Mouse (Mus musculus): ENCODE data around the gene Anxa4.

The Anxa4 gene

DNA sequence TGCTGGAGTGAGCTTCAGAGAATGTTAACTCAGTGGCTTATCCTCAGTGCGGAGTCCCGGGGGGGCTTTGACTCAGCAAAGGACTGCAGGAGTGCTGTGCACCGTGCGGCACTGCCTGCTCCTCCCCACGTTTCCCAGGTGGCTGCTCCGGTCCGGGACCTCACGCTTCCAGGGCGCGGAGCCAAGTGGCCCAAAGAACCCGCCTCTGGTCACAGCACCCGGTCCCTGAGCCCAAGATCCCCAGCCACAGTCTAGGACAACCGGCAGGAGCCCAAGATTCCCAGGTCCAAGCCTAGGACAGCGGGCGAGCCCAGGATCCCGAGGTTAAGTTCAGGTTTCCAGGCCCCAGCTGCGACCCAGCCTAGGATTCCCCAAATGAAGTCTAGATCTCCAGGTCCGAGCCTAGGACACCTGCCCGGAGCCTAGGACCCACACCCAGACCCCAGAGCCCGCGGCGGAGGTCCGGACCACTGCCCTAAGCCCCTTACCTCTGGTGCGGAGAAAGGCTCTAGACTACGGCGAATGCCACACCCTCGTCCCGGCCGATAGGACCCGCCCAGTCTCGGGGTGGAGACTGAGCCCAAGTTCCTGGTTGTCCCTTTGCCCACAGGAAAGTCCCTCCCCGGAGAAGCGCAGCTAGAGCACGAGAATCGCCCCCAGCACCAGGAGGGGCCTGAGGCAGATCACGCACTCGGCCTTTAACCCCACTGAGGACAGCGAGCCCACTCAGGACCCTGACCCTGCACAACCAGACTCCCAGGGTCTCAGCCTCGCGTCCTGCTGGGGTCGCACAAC is at the start of gene Anxa4:
TSS of gene Anxa4 (minus strand) at position 564 of the 795 bp plus-strand sequence.
- DNase-seq (ENCODE audit: low spot score) = peak; percentile 85

GRCm38 (mm10) chr6:86841949-86842348 is 48.6 kb upstream of the Anxa4 start:
- DNase-seq (ENCODE audit: low spot score) = no peak

GRCm38 (mm10) chr6:86839089-86839488 is 45.7 kb upstream of the Anxa4 start:
- no peak for DNase-seq (ENCODE audit: low spot score)

- peak; percentile 45 for DNase-seq (ENCODE audit: low spot score)
These were observed 39.6 kb upstream of the Anxa4 start for GRCm38 (mm10) chr6:86832802-86833502.

DNA sequence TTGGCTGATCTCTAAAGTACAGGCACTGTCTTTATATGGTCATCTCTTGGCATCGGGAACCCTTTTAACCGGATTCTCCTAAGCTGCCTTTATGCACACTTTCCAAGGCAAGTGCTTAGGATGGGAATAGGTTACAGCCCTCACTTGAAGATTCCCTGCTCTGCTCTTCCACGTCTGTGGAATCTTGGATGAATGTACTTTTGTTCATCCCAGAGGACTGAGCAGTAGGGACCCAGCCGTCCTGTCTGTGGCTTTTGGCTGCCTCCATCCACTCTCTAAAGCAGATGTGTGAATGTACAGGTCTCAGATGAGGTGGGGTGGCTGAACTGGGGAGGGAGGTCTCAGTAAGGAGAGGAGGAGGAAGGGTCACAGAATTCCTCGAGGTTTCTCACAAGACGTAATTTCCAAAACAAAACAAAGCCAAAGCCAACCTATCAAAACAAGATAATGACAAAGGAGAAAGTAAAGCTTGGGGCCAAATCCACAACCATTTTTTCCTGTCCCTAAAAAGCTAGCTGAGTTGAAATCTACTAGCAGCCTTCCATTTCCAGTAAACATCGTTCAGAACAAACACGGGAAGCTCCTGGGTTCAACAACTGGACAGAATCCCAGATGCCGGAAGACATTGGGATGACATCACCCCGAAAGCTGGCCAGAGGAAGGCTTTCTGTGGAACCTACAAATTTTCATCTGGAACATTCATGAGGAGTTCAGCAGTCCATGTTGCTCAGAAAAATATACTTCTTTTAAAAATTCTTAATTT is 37.5 kb upstream of the Anxa4 start:
- DNase-seq (ENCODE audit: low spot score) = no peak

DNA sequence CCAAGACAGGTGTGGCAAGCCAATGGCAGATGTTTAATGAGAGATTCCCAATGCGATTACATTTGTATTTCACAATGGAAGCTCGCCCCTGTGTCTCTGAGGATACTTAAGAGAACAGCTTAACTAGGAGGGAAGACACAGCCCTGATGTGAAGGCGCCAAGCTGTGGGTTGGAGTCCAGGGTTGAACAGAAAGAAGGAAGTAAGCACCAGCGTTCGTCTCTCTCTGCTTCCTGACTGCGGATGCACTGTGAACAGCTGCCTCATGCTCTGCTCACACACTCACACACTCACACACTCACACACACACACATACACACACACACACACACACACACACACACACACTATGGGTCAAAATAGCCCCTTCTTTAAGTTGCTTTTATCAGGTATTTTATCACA is 36.4 kb upstream of the Anxa4 start:
- no peak for DNase-seq (ENCODE audit: low spot score)

GRCm38 (mm10) chr6:86827432-86827831 is 34.0 kb upstream of the Anxa4 start:
- no peak for DNase-seq (ENCODE audit: low spot score)

DNA sequence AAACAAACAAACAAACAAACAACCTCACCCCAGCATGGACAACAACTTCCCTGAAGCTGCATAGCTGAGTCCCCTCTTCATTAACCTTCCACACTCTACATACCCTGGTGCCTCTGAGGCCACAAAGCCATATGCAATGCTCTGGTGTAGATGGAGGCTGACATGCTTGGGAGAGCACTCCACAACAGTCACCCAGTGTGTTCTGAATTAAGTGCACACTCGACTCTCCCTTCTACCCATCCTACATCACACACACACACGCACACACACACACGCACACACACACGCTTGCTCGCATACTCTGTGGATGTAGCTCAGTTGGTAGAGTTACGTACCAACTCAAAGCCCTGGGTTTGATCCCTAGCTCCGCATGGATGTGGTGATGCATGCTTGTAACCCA is 31.0 kb upstream of the Anxa4 start:
- no peak for DNase-seq (ENCODE audit: low spot score)

GRCm38 (mm10) chr6:86823824-86824223 is 30.4 kb upstream of the Anxa4 start:
- DNase-seq (ENCODE audit: low spot score) = no peak

DNA sequence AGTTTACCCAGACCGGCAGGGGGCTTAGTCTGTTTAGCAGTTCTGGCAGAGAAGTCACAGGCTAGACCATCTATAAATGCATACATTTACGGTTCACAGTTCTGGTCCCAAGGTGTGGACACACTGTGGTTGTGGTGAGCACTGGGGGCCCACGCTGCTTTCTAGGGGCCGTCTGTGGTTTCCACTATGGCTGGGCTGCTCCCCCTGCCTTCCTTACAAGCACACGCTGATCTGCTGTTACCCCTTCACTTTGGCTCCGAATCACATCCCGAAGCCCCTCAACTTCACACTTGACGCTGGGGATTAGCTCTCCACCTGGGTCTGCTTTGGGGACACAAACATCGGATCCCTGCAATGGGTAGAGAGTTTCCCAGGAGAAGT is 29.7 kb upstream of the Anxa4 start:
- DNase-seq (ENCODE audit: low spot score) = no peak

DNA sequence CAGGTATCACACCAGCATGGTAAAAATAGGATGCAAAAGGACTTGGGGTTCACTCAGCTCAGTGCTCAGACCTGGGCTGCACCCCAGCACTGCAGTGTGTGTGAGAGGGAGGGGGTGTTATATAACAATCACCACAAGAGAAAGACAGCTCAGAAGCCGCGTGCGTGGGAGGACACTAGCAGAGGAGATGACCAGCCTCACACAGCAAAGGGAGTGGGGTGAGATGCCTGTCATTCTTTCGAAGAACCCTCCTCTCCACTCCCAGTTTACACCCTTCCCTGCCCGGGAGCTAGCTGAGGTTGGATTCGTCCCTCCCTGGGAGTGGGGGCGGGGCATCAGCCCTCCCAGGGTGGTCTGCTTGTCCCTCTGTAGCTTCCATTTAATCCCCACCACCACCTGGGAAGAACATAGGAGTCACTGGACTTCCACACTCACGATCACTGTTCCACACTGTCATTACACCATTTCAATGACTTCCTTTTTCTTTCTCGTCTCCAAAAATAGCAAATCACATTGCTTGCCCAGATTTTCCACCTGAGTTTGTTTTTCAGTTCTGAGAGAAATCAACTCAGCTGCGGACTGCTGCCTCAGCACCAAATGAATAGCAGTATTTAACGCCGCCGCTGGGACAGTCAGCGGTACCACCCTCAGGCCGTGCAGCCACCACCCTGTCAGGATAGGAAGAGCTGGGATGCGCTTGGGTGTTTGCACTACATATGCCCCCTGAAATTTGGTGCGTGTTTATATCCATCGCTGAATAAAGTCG is 29.1 kb upstream of the Anxa4 start:
- peak; percentile 39 for DNase-seq (ENCODE audit: low spot score)

GRCm38 (mm10) chr6:86820690-86821089 is 27.3 kb upstream of the Anxa4 start:
- no peak for DNase-seq (ENCODE audit: low spot score)

DNA sequence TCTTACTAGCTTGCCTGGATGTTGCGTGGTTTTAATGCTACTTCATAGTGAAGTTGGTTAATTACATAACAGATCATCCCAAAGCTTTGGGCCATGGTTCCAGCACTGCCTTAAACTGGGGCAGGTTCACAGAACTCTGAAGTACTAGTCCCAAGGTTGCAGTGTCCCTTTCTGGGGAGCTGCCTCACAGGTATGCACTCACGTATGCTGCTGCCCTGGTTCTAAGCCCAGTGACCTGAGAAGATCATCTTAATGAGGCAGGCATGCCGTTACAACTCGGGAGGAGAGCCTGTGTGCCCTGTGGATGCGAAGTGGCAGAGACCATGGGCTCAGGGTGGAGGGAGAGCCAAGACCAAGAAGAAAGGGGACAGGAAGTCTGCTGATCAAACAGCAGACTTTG is 26.5 kb upstream of the Anxa4 start:
- no peak for DNase-seq (ENCODE audit: low spot score)

GRCm38 (mm10) chr6:86818914-86819313 is 25.5 kb upstream of the Anxa4 start:
- no peak for DNase-seq (ENCODE audit: low spot score)

GRCm38 (mm10) chr6:86816586-86816985 is 23.2 kb upstream of the Anxa4 start:
- DNase-seq (ENCODE audit: low spot score) = no peak

DNA sequence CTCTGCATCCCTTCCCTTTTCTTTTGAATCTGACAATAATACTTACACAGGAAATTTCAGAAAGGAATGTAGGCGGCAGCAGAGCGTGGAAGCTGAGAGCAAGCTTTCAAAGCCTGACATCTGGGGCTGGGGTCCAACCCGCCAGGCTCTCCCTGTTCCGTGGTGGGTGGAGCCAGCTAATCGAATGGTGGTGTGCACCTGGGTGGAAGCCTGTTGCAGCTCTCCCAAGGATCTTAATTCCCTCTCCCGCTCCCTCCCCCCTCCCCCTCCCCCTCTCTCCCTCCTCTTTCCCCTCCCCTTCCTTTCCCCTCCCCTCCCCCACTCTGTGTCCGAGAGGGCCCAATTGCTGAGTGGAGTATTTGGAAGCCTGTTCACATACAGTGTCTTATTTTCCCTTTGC is 22.1 kb upstream of the Anxa4 start:
- no peak for DNase-seq (ENCODE audit: low spot score)

DNA sequence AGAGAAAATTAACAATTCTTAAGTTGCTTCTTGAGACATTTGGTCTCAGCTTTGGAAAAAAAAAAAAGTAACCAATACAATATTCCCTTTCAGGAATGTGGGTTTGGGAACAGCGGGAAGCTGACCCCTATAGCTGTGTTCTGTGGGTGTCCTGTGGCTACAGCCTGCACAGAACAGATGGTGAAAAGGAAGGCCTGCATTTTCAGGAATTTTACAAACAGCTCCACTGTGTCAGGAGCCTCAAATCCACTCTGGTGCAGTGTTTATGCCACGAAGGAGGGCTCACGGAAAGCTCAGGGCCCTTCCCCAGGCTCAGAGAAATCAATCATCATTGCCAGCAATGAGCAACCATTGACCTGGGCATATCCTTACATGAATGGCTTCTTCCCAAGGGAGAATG is 21.5 kb upstream of the Anxa4 start:
- DNase-seq (ENCODE audit: low spot score) = no peak

- DNase-seq (ENCODE audit: low spot score) = peak; percentile 44
These were observed 20.0 kb upstream of the Anxa4 start for GRCm38 (mm10) chr6:86813341-86813740.

- DNase-seq (ENCODE audit: low spot score) = no peak
These were observed 19.5 kb upstream of the Anxa4 start for GRCm38 (mm10) chr6:86812919-86813318.

DNA sequence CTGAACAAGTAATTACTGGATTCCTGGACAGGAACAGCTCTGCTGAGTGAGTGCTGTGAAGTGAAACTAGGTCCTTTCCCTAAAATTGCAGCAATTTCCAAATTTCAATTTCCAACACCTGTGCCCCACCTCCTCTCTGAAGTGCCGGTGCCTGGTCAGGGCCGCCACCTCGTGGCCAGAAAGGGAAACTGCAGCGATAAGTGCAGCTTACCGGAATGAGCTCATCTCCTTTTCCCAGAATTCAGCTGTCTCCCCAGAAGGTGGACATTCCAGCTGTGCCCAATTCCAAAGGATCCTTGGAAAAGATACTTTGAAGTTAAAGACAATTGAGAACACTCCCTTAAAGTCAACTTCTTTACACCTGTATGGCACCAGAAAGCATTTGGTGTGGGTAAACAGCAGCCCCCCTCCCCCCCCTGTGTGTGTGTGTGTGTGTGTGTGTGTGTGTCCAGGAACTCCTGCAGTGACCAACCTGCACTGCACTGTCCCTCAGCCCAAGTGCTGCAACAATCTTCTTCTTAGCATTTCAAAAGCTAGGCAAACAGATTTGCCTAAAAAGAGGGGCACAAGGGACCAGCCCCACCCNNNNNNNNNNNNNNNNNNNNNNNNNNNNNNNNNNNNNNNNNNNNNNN is 13.2 kb upstream of the Anxa4 start:
- peak; percentile 74 for DNase-seq (ENCODE audit: low spot score)

DNA sequence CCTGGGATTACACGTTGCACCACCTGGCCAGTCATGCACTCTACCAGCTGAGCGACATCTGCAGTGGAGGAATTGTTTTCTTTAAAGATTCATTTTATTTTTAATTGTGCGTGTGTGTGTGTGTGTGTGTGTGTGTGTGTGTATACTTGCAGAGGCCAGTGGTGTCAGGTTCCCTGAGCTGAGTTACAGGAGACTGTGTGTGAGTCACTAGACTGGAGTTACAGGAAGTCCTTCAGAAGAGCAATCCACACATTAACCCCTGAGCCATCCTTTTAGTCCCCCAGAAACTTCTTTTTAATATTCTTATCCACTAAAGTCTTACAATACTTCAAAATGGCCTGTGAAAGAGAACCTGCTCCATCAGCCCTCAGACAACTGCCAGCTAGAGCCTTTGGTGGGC is 11.3 kb upstream of the Anxa4 start:
- no peak for DNase-seq (ENCODE audit: low spot score)

DNA sequence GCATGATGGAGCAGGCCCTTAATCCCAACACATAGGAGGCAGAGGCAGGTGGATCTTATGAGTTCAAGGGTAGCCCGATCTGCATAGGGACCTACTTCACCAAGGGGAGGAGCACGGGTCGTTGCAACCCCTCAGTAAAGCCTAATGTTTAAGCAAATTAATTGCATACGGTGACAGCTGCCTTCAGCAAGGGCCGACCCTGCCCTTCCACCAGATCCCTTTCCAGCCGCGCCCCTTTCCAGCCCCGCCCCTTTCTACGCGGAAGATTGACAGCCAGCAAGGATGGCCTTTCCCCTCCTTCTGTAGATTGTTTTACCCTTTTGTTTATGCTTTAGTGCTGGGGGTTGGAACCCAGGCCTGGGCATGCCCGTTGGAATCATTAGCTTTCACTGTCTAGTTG is 8.0 kb upstream of the Anxa4 start:
- no peak for DNase-seq (ENCODE audit: low spot score)
